Mouse (Mus musculus) liver, embryonic 14.5 days (tissue): ENCODE data around the gene Kcp.

Experiments
- CTCF ChIP-seq: IDR thresholded peaks from 2 replicates; pipeline ENCODE4 v1.5.1; 2016; ENCODE audit warnings: antibody characterized with exemption, low read depth, control low read depth
- EP300 ChIP-seq: IDR thresholded peaks from 2 replicates; pipeline ENCODE4 v1.6.1; 2016; ENCODE audit warnings: antibody characterized with exemption, low read depth

- TF ChIP-seq CTCF: no peak
- no peak for TF ChIP-seq EP300
Observed at GRCm38 (mm10) chr6:29529444-29529820, 21.7 kb upstream of the Kcp start.
